In the genomic region with DNA sequence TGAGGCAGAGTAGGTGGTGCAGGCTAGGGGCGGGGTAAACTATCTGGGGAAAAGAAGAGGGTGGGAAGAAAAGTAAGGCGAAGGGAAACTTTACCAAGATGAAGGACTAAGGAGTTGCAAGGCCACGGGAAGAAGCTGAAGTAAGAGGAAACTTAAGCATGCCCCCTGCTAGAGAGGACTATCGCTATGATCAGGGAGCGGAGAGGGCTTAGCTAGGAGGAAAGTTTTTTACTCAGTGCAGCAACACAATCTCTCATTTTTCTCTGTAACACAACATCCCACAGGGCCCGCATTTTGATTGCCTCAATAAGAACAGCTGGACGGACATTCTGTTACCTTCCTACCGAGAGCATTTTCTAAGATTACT, we compare ENCODE assay signal across 8 mouse cellular contexts. TPM values are rescaled to one million over a fixed set of nuclear protein-coding genes. Genes with fewer than 3 reads are reported as not detected.
DNase-seq lines count a peak whose midpoint lies in the region; ATAC-seq and TF ChIP-seq lines count a peak whose summit lies in the region.

No protein-coding gene starts in this region.

- peak overlapping the region; percentile 75 for H3K4me2 ChIP-seq in heart, embryonic 13.5 days
- peak overlapping the region; percentile 42 for H3K4me2 ChIP-seq in forebrain, embryonic 15.5 days (replicated peaks)
- peak overlapping the region; percentile 70 for H3K4me2 ChIP-seq in liver, embryonic 16.5 days (ENCODE audit: low read depth, low read length)

- H3K9ac ChIP-seq in heart, embryonic 13.5 days, result peak overlapping the region; percentile 81
- peak overlapping the region; percentile 65; the same call in 1 of the 2 replicates for H3K9ac ChIP-seq in forebrain, embryonic 15.5 days (replicated peaks)
- H3K9ac ChIP-seq in liver, embryonic 16.5 days (ENCODE audit: low read depth, low read length), result peak overlapping the region; percentile 51

- peaks cover 6% of the 10 kb centered on the region for H3K4me1 ChIP-seq in heart, embryonic 13.5 days
- H3K4me1 ChIP-seq in E14TG2a.4 (replicated peaks; ENCODE audit: low read depth, low read length), result peaks cover 17% of the 10 kb centered on the region
- H3K4me1 ChIP-seq in forebrain, embryonic 15.5 days, result peaks cover 11% of the 10 kb centered on the region; the same call in 1 of the 2 replicates
- peaks cover 2% of the 10 kb centered on the region; the same call in 1 of the 2 replicates for H3K4me1 ChIP-seq in liver, embryonic 16.5 days (ENCODE audit: control insufficient read depth, low read depth, low read length)

- ATAC-seq in heart, embryonic 13.5 days (ENCODE audit: extremely low read depth, insufficient number of reproducible peaks, low FRiP score, low TSS enrichment), result no peak
- ATAC-seq in forebrain, embryonic 15.5 days (replicated peaks), result no peak
- ATAC-seq in liver, embryonic 16.5 days (ENCODE audit: low read depth), result no peak

- intact Hi-C loops in heart, postnatal 25 days (cut with DNase I), result loop anchor here (5.0 kb wide), 1 partner anchor 37 kb away; the partner anchor contains the start of gene Mcts1

- peak overlapping the region; percentile 62 for H3K4me3 ChIP-seq in heart, embryonic 13.5 days
- peak overlapping the region; percentile 74 for H3K4me3 ChIP-seq in E14TG2a.4 (replicated peaks; ENCODE audit: low read length)
- peak overlapping the region; percentile 64 for H3K4me3 ChIP-seq in forebrain, embryonic 15.5 days
- H3K4me3 ChIP-seq in liver, embryonic 16.5 days (ENCODE audit: low read depth, low read length), result peak overlapping the region; percentile 78

- 14% methylated on average over 7 of the region's 8 CpGs for WGBS in heart, embryonic 13.5 days
- WGBS in forebrain, embryonic 15.5 days, result 17% methylated on average over 7 of the region's 8 CpGs
- WGBS in liver, embryonic 16.5 days (ENCODE audit: insufficient replicate concordance), result 13% methylated on average over 8 of the region's 8 CpGs

- peaks cover 12% of the 10 kb centered on the region for H3K36me3 ChIP-seq in heart, embryonic 13.5 days
- peaks cover 48% of the 10 kb centered on the region for H3K36me3 ChIP-seq in E14TG2a.4 (ENCODE audit: insufficient read depth, low read length)
- H3K36me3 ChIP-seq in forebrain, embryonic 15.5 days, result no peaks in the 10 kb centered on the region
- no peaks in the 10 kb centered on the region for H3K36me3 ChIP-seq in liver, embryonic 16.5 days (ENCODE audit: control insufficient read depth, insufficient read depth)

- H3K9me3 ChIP-seq in heart, embryonic 13.5 days, result no peaks in the 10 kb centered on the region
- no peaks in the 10 kb centered on the region for H3K9me3 ChIP-seq in E14TG2a.4 (ENCODE audit: low read length)
- no peaks in the 10 kb centered on the region for H3K9me3 ChIP-seq in forebrain, embryonic 15.5 days
- no peaks in the 10 kb centered on the region for H3K9me3 ChIP-seq in liver, embryonic 16.5 days (replicated peaks; ENCODE audit: control insufficient read depth, low read length)

- peak overlapping the region; percentile 96 for H3K27ac ChIP-seq in heart, embryonic 13.5 days (replicated peaks)
- H3K27ac ChIP-seq in forebrain, embryonic 15.5 days (replicated peaks), result peak overlapping the region; percentile 96
- H3K27ac ChIP-seq in liver, embryonic 16.5 days (ENCODE audit: low read length), result peak overlapping the region; percentile 73

- no peak for TF ChIP-seq CTCF in E14TG2a.4 (conservative IDR thresholded peaks at IDR 0.05; ENCODE audit: low read length)

- no peaks in the 10 kb centered on the region for H3K27me3 ChIP-seq in heart, embryonic 13.5 days (replicated peaks)
- H3K27me3 ChIP-seq in E14TG2a.4 (ENCODE audit: insufficient read depth, low read length), result no peaks in the 10 kb centered on the region
- H3K27me3 ChIP-seq in forebrain, embryonic 15.5 days, result no peaks in the 10 kb centered on the region
- no peaks in the 10 kb centered on the region for H3K27me3 ChIP-seq in liver, embryonic 16.5 days (ENCODE audit: control insufficient read depth, insufficient read depth, low read depth, low read length)

- DNase-seq in heart, postnatal 25 days (ENCODE audit: low spot score), result no peak
- DNase-seq in layer of hippocampus, adult 9-11 months, result no peak
- no peak for DNase-seq in testis, postnatal 14 days (ENCODE audit: low spot score)
- DNase-seq in B cell, adult 2 months, result no peak

RNA-seq across cellular contexts. Expression of gene Cul4b, which starts 10.8 kb away (rescaled TPM):
- 17.7 and 19.3 TPM in 2 replicates for polyA plus RNA-seq in heart, embryonic 13.5 days (2015; fragmentation: Nextera tagmentation; extraction: Ambion mirVana)
- total RNA-seq in heart, postnatal 25 days (2021), result 10 to 100 TPM; 13.1 to 13.3 TPM
- polyA plus RNA-seq in forebrain, embryonic 15.5 days (2015; fragmentation: Nextera tagmentation; extraction: Ambion mirVana), result 18.1 and 18.5 TPM in 2 replicates
- 8.2 and 8.6 TPM in 2 replicates for polyA plus RNA-seq in liver, embryonic 16.5 days (2015; fragmentation: Nextera tagmentation; extraction: Ambion mirVana)

RNA-seq across cellular contexts. Expression of gene Mcts1, which starts 35.2 kb away (rescaled TPM):
- 51.4 and 56.1 TPM in 2 replicates for polyA plus RNA-seq in heart, embryonic 13.5 days (2015; fragmentation: Nextera tagmentation; extraction: Ambion mirVana)
- 10 to 100 TPM; 40.4 to 44.3 TPM for total RNA-seq in heart, postnatal 25 days (2021)
- 147 and 152 TPM in 2 replicates for polyA plus RNA-seq in forebrain, embryonic 15.5 days (2015; fragmentation: Nextera tagmentation; extraction: Ambion mirVana)
- polyA plus RNA-seq in liver, embryonic 16.5 days (2015; fragmentation: Nextera tagmentation; extraction: Ambion mirVana), result 31.5 and 39.6 TPM in 2 replicates
